Mouse (Mus musculus): ENCODE measurements around the gene Trim54. TPM values are rescaled to one million over a fixed set of nuclear protein-coding genes. Genes with fewer than 3 reads are reported as not detected.

Trim54 gene
- polyA plus RNA-seq, 1 experiment from 2014 or later, result 0.16 TPM

DNA sequence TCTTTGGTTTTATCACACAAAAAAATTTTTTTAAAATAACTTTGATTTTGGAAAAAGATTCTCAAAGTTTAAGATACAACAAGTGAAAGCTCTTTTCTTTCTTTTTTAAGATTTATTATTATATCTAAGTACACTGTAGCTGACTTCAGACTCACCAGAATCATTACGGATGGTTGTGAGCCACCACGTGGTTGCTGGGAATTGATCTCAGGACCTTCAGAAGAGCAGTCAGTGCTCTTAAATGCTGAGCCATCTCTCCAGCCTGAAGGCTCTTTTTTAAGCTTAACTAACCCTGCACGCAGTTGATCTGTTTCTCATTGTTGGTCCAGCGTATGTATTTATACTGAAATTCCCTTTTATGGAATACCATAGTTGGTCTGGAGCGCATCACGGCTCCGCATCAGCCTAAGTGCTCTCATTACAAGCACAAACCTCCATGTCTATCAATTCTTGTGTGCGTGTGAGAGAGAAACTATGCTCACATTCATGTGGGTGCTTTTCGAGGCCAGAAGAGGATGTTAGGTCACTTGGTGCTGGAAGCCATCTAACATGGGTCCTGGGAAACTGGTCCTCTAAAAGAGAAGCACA, 64.8 kb downstream of the Trim54 start:
- no peak for DNase-seq (ENCODE audit: low spot score)

DNA sequence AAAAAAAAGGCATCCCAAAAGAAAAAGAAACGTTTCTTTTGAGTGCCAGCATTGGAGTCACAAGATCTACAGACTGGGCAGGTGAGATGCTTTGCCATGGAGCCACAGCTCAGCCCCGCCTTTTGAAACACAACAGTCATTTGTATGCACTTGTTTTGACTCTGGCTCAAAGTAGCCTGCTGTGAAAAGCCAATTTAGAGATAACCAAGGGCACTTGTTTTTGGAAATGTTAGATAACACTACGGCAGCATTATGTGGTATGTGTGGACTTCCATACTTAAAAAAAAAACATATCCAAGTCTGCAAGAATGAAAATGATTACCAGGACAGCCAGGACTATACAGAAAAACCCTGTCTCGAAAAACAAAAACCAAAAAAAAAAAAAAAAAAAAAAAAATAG, 67.2 kb downstream of the Trim54 start:
- no peak for DNase-seq (ENCODE audit: low spot score)

Other genes starting within 250 kb of the Trim54 start
- 41.7 TPM in 2 replicates for gene Tmem214, start 248.7 kb upstream of the Trim54 start, polyA plus RNA-seq (2015; fragmentation: Nextera tagmentation; extraction: Ambion mirVana)
- gene Agbl5, start 228.0 kb upstream of the Trim54 start, polyA plus RNA-seq (2015; fragmentation: Nextera tagmentation; extraction: Ambion mirVana), result 13.3 and 15.9 TPM in 2 replicates
- gene Ost4, start 208.9 kb upstream of the Trim54 start, polyA plus RNA-seq (2015; fragmentation: Nextera tagmentation; extraction: Ambion mirVana), result 396 and 461 TPM in 2 replicates
- 47.0 and 47.5 TPM in 2 replicates for gene Emilin1, start 203.3 kb upstream of the Trim54 start, polyA plus RNA-seq (2015; fragmentation: Nextera tagmentation; extraction: Ambion mirVana)
- 31.7 and 32.5 TPM in 2 replicates for gene Khk, start 195.3 kb upstream of the Trim54 start, polyA plus RNA-seq (2015; fragmentation: Nextera tagmentation; extraction: Ambion mirVana)
- 0.70 and 0.71 TPM in 2 replicates for gene Cgref1, start 171.1 kb upstream of the Trim54 start, polyA plus RNA-seq (2015; fragmentation: Nextera tagmentation; extraction: Ambion mirVana)
- 141 and 156 TPM in 2 replicates for gene Preb, start 156.4 kb upstream of the Trim54 start, polyA plus RNA-seq (2015; fragmentation: Nextera tagmentation; extraction: Ambion mirVana)
- gene Tcf23, start 148.1 kb upstream of the Trim54 start, polyA plus RNA-seq (2015; fragmentation: Nextera tagmentation; extraction: Ambion mirVana), result 0.03 and 0.04 TPM in 2 replicates
- gene Atraid, start 68.4 kb upstream of the Trim54 start, polyA plus RNA-seq (2015; fragmentation: Nextera tagmentation; extraction: Ambion mirVana), result 123 and 132 TPM in 2 replicates
- 7.0 and 8.7 TPM in 2 replicates for gene Slc5a6, start 67.8 kb upstream of the Trim54 start, polyA plus RNA-seq (2015; fragmentation: Nextera tagmentation; extraction: Ambion mirVana)
- 15.3 and 16.8 TPM in 2 replicates for gene Cad, start 61.9 kb upstream of the Trim54 start, polyA plus RNA-seq (2015; fragmentation: Nextera tagmentation; extraction: Ambion mirVana)
- not detected in 2 replicates for gene Dnajc5g, start 10.4 kb upstream of the Trim54 start, polyA plus RNA-seq (2015; fragmentation: Nextera tagmentation; extraction: Ambion mirVana)
- gene Slc30a3, start 8.5 kb upstream of the Trim54 start, polyA plus RNA-seq (2015; fragmentation: Nextera tagmentation; extraction: Ambion mirVana), result 0.07 and 0.30 TPM in 2 replicates
- gene Ucn, start 22.1 kb downstream of the Trim54 start, polyA plus RNA-seq (2015; fragmentation: Nextera tagmentation; extraction: Ambion mirVana), result not detected in 2 replicates
- gene Mpv17, start 37.5 kb downstream of the Trim54 start, polyA plus RNA-seq (2015; fragmentation: Nextera tagmentation; extraction: Ambion mirVana), result 17.1 and 21.9 TPM in 2 replicates
- gene Gm29609, start 63.2 kb downstream of the Trim54 start, polyA plus RNA-seq (2015; fragmentation: Nextera tagmentation; extraction: Ambion mirVana), result 0.57 and 0.88 TPM in 2 replicates
- 46.1 and 47.2 TPM in 2 replicates for gene Gtf3c2, start 63.4 kb downstream of the Trim54 start, polyA plus RNA-seq (2015; fragmentation: Nextera tagmentation; extraction: Ambion mirVana)
- gene Snx17, start 76.5 kb downstream of the Trim54 start, polyA plus RNA-seq (2015; fragmentation: Nextera tagmentation; extraction: Ambion mirVana), result 126 and 144 TPM in 2 replicates
- gene Eif2b4, start 76.7 kb downstream of the Trim54 start, polyA plus RNA-seq (2015; fragmentation: Nextera tagmentation; extraction: Ambion mirVana), result 73.6 and 80.4 TPM in 2 replicates
- 7.0 TPM in 2 replicates for gene Zfp513, start 85.6 kb downstream of the Trim54 start, polyA plus RNA-seq (2015; fragmentation: Nextera tagmentation; extraction: Ambion mirVana)
- 131 and 140 TPM in 2 replicates for gene Ppm1g, start 104.0 kb downstream of the Trim54 start, polyA plus RNA-seq (2015; fragmentation: Nextera tagmentation; extraction: Ambion mirVana)
- gene Nrbp1, start 124.2 kb downstream of the Trim54 start, polyA plus RNA-seq (2015; fragmentation: Nextera tagmentation; extraction: Ambion mirVana), result 109 and 116 TPM in 2 replicates
- gene Gm9970, start 124.5 kb downstream of the Trim54 start, polyA plus RNA-seq (2015; fragmentation: Nextera tagmentation; extraction: Ambion mirVana), result 0.64 and 0.67 TPM in 2 replicates
- gene Krtcap3, start 135.0 kb downstream of the Trim54 start, polyA plus RNA-seq (2015; fragmentation: Nextera tagmentation; extraction: Ambion mirVana), result 21.8 and 23.9 TPM in 2 replicates
- 10.6 and 12.9 TPM in 2 replicates for gene Ift172, start 174.4 kb downstream of the Trim54 start, polyA plus RNA-seq (2015; fragmentation: Nextera tagmentation; extraction: Ambion mirVana)
- gene Fndc4, start 179.4 kb downstream of the Trim54 start, polyA plus RNA-seq (2015; fragmentation: Nextera tagmentation; extraction: Ambion mirVana), result 2.0 and 2.5 TPM in 2 replicates
- 0.04 and 0.06 TPM in 2 replicates for gene Gckr, start 180.7 kb downstream of the Trim54 start, polyA plus RNA-seq (2015; fragmentation: Nextera tagmentation; extraction: Ambion mirVana)

Measured in thymus, postnatal 0 days (tissue).